Mouse (Mus musculus) 3134 (cell line): ENCODE results near the gene Carf.
"Not testable (repeated sequence)": the region's sequence is repeated elsewhere in the genome, so short reads cannot be mapped to it uniquely, and the experiment has no call there.

Experiments used
- DNase-seq: peaks from one replicate; pipeline ENCODE4 v3.0.0-alpha.2; 2011; ENCODE audit warnings: low spot score; ENCODE audit not compliant: insufficient read length; ENCODE audit errors: extremely low read depth

The Carf gene

DNA sequence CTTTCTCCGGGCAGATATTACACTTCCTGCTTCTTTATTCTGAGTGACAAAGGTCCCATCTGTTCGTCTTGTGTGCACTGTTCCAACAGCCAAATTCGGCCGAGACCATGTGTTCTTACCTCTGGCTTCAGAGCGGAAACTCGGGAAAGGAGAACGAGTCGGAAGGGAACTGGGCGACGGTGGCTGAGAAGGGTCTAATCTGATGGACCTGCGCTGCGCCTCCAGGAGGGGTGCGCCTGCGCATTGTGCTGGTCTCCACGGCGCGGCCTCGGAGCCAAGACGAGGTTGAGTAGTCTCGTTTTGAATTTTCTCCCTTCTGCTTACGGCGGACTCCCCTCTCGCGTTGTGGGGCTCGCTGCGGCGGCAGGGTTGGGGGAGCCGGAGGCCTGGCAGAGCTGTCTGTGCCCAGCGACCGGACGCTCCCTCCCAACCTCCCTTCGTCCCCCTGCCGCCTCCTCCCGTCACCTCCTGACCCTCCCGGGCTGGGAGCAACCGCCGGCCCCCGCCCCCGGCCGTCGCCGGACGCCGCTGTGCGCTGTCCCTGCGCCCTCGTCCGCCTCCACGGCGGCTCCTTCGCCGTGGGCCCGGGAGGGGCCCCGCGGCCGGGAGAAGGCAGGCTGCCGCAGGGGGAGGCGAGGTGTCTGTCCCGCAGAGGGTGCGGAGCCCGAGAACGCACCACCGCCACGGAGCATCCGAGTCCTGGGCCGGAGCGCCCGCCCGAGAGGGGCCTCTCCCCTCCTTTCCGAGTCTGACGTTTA lies at the start of gene Carf, which contains the start of gene Wdr12:
Gene Carf, plus strand, starts transcription at position 224 of the 758 bp plus-strand sequence.
Gene Wdr12, minus strand, starts transcription at position 622 of the 758 bp plus-strand sequence.
- DNase-seq = peak; percentile 96

DNA sequence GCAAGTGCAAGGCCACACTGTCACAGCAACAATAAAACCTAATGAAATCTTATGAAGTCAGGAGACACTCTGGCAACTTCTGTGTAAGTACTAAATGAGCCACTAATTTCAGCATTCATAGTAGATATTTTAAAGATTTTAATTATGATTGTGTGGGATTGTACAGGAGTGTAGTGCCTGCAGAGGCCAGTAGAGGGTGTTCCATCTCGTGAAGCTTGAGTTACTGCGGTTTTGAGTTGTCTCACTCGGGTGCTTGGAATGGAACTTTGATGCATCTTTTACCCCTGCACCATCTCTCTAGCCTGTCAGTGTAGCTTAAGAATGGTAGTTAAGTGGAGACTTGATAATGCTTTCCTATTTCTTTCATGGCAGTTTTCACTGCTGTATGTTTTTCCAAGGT lies 43.4 kb upstream of the Carf start:
- DNase-seq = no peak

DNA sequence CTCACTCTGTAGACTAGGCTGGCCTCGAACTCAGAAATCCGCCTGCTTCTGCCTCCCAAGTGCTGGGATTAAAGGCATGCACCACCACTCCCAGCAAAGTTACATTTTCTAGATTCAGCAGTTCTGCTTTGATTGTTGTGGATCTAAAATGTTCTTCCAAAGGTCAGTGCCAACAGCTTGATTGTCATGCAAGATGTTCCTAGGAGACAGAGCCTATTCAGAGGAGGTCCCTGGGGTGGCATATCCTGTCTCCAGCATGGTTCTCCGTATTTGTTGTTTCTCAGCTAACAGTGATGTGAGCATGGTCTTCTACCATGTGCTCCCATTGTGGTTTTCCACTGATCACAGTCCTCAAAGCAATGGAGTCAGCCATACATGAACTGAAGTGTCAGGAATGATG lies 41.7 kb upstream of the Carf start:
- DNase-seq = no peak

DNA sequence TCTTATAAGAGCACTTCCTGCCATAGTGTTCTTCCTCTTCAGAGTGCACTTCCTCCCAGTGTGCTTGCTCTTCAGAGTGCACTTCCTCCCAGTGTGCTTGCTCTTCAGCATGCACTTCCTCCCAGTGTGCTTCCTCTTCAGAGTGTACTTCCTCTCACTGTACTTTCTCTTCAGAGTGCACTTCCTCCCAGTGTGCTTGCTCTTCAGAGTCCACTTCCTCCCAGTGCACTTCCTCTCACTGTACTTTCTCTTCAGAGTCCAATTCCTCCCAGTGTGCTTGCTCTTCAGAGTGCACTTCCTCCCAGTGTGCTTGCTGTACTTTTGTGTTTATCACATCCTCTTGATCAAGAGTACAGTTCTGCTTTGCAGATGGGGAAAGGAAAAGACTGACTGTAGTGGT lies 27.3 kb upstream of the Carf start:
- not testable (repeated sequence) for DNase-seq

DNA sequence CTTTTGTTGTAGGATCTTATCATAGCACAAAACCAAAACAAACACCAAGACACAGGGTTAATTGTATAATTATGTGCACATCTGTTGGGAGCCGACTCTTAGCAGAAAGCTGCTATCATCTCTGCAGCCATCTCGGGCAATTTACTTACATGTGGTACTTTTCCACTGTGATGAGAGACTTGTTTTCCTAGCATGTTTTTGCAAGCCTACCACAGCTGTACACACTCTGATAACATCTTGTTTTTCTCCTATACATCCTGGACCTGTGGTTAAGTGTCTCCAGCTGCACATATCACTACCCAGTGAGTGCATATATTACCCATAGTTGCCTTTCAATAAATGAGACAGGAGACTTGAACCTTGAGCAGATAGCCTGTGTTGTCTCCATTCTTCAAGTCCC lies 23.1 kb upstream of the Carf start:
- DNase-seq = no peak

DNA sequence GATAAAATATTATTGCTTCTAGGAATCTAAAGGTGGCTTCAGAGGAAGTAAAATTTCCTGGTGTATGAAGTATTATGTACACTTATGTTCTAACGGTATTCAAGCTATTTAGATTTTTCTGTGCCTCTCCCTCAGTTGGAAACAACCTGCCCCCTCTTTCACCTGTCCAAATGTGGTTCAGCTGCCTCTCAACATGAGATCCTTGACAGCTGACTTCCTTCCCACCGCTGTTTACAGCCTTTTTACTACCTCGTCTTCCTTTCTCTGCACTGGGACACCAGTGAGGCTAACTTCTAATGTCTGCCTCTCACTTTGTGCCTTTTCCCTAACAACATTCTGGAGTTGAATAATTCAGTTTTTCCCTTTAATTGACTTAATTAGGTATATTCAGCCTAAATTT lies 22.5 kb upstream of the Carf start:
- DNase-seq = no peak

DNA sequence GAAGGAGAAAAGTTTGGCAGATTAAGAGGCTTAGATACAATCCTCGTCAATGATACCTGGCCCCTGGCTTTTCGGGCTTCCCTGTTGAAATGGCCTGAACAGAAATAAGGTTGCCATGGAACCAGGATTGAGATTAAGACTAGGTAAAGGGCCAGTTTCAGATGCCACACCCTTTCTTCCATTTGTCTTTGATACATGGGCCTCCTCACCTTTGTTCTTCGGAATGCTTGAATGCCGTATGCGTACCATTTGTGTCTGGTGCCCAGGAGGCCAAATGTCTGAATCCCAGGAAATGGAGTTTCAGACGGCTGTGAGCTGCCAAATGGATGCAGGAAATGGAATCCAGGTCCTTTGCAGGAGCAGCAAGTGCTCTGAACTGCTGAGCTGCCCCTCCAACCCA lies 21.6 kb upstream of the Carf start:
- no peak for DNase-seq

DNA sequence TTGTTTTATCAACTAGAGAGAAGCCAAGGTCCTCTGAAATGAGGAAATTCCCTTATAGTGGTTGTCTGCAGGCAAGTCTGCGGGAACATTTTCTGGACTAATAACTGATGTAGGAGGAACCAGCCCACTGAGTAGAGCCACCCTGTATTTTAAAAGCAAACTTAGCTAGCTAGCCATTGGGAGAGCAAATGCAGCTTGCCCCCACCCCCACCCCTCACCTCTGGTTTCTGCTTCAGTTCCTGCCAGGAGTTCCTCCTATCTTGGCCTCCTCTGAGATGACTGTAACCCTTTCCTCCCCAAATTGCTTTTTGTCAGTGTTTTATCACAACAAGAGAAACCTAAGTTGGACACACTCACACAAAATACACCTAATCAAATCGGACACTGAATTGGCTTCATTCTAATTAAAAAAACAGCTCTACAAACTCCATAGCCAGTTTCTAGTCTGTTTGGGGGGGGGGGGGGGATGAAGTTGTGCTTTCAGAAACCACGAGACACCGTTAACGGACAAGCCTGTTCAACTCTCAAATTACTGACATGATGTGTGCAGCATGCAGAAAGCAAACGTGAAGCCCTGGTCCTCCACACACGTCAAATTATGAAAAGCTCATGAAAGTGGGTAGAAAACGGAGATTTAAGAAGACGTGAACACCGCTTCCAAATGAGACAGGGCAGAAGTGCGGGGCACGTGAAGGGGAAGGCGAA lies 1.3 kb upstream of the Carf start:
- peak; percentile 10 for DNase-seq

DNA sequence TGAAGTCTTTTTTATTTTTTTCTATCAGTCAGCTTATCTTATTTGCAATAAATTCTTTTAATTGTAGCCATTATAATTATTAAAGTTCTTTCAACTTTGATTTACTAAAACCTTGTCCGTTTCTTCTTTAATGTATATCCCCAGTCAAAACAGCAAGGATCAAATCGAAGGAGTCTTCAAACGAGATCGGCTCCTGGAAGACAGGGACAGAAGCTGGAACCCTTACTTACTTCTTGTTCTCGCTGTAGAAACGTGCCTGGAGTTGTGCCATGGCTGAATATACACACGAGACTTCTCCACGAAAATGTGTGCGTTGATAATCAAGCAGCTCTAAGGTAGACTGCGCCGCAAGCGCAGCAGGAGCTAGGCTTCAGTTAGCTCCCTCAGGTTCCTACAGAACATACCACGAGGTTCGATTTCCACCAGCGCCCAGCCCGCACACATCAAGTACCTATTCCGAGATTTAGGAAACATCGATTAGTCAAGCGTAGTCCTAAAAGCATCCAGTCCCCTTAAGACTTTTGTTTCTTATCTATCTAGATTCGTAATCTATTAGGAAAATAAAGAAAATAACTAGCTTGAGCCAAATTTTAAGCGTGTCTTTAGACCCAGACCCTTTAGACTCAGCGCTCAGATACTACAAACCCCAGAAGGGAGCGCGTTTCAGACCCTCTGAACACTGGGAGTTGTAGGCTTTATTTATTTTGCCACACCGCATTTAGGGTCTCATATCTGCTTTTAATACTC lies 597 bp upstream of the Carf start:
- peak; percentile 61 for DNase-seq

DNA sequence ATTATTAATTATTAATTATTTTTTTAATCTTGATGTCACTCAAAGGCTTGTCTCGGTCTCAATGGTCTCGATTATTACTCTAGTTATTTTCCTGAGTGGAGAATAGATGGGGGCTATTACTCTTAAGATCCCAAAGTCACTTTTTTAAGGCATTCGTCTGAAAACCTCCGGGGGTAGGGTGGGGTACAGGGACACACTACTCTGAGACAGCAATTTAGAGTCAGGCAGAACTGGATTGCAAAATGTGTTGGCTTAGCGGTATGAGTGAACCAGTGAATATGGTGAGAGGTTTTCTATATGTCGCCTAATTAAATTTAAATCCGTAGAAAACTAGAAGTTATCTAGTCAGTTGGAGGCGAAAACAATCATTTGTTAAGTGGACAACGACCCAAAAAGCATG lies 792 bp downstream of the Carf start:
- DNase-seq = no peak

DNA sequence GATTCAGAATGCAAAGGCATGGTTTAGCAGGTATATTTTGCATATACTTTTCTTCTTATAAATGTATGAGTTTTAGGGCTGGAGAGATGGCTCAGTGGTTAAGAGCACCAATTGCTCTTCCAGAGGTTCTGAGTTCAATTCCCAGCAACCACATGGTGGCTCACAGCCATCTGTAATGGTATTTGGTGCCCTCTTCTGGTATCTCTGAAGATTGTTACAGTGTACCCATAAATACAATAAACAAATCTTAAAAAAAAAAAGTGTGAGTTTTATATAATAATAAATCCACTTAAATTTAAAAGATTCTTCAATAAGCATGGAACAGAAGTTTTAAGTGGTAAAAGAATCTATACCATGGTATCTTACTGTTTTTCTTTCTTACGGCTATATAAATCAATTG lies 6.5 kb downstream of the Carf start:
- DNase-seq = peak; percentile 13

DNA sequence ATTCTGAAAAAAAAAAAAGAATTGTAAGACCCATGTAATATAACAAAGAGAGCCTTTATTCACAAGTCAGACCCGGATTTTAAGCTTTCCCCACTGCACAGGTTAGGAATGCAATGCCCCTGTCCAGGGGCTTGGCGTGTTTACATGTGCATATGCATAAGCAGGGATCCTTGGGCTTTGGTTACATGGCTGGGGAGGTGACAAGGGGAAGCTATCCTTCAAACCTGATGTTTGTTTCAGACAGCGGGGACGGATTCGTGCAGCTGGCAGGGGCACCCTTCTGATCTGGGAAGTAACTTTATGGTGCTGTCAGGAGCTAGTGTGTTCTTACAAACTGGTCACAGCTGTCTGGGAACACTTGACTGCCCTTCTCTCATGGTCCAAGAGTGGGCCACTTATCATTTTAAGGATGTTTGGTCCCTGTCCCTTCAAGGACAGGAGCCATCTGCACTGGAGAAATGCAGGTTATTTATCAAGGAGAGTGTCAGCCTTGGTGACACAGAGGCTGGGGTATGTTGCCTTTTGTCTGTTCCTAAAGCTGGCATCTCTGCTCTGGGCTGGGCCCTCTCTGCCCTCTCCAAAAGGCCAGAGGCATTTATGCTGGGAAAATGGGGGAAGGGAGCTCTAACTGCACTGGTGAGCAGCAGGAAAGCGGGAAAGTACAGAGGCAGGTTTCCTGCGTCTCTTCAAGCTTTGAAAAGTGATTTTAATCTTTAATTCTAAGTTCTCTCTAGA lies 19.8 kb downstream of the Carf start:
- no peak for DNase-seq

DNA sequence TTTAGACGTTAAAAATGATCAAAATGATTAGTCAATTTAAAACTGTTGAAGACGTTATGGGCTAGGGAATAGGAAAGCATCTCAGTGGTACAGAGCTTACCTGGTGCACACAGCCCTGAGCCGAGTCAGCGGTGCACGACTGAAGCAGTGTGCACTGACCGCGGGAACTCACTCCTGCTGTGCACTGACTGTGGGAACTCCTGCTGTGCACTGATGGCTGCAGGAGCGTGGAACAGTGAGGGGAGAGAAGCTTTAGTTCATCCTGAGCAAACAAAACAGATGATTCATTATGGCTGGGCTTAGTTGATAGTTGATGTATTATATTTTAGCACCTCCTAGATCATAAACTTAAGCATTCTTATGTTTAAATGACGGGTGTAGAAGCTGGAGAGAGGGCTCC lies 39.3 kb downstream of the Carf start:
- no peak for DNase-seq

DNA sequence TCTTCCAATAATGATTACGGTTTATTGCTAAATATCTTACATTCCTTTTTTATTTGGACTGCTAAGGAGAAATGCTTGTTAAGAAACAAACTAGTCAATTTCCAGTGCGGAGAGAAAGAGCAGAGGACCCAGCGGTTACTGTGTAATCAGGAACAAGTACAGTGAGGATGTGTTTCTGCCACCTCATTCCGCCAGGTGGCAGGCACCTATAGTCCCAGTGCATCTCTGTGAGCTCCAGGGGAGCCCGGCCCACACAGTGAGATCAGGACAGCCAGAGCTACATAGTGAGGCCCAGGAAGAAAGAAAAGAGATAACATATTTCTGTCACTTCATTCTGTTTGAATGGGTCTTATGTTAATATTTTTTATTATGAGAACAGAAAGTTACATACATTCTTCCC lies 54.7 kb downstream of the Carf start:
- no peak for DNase-seq

DNA sequence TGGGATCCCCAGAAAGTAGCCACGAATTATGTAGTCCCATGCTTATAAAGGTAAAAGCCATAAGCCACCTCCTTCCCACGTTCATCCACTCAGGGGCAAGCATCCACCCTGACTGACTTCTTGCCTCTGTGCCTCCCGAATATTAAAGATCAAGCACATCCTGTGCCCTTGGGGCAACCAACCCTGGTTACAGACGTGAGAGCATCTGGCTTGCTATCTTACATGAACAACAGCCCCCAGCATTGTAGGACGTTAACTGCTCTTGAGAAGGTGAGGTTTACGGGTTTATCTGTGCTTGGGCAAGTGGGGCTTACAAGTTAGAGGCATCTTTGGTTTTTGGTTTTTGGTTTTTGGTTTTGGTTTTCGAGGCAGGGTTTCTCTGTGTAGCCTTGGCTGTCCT lies 58.6 kb downstream of the Carf start:
- DNase-seq = no peak

DNA sequence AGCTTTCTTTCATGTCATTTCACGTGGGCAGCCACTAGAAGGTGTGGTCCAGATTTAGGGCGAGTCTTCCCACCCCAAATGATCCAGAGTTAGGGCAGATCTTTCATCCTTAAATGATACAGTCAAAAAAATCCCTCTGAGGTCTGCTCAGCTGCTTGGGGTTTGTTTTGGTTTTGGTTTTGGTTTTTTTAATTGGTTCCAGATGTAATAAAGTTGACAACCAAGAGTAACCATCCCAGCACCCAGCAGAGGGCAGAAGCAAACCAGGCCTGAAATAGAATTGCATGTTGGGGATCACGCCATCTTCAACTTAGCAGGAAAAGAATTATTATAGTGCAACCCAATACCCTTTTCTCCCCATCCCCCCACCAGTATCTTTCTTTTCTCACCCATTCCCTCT lies 60.4 kb downstream of the Carf start:
- no peak for DNase-seq

DNA sequence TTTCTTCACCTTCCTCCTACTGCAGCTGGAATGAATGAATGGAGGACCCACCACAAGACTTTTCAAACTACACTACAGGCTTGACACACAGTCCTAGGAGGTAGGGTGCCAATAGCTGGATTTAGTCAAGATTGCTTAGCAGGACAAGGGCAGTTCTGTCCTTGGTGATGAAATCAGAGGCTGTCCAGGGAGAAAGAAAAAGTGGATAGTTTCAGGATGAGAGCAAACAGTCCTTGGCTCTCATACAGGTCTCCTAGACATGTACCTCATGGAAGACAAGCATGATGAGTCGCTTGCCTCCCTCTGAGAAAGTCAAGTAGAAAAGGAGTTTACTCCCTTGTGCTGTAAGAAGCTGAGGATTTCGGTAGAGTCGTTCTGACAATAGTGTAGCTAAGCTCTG lies 65.6 kb downstream of the Carf start:
- no peak for DNase-seq

DNA sequence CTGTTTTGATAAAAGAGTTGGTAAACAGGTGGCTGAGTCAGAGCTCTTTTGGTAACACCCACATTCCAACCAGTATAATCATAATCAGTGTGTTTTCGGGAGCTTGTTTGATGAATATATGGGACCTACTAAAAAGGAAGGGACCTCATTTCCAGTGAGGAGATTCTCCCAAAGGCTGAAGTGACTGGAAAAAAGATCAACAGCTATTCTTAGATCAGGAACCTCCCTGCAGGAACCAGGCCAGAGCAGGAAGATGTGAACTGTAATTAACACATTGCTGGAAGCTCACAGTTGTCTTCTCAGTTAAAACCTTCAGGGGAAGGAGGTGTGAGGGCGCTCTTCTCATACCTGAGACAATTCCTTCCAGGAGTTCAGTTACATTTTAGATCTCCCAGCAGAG lies 71.6 kb downstream of the Carf start:
- peak; percentile 9 for DNase-seq

DNA sequence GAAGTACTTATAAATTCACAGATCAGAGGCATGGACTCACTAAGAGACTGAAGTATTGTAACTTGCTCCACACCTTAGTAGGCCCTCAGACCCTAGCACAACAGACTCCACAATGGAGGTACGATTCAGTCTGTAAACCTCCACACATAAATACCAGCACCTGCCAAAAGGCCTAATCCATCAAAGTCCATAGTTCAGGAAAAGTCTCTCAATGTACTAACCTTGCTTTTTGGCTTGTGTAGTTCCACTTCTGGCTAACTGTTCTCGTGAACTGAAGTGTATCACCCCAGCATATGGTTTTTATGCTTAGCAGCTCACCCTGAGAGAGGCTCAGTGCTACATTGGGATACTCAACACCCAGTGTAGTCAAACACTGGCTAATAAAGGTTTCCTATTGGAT lies 72.2 kb downstream of the Carf start:
- DNase-seq = no peak

DNA sequence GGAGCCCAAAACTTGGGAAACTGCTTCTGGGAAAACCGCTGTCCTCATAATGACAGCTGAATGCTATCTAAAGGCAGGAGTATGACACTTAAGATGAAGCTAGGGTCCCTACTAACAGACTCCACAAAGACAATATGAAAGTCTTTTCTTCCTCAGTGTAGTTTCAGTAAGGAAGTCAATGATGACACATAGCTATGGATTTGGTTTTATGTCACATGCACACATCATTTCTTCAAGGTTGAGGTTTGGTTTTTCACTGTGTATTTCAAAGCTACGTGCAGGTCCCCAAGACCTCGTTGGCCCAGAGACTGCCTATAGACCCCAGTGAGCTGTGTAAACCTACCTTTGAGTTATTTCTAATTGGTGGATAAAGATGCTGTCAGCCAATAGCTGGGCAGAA lies 75.1 kb downstream of the Carf start:
- no peak for DNase-seq

DNA sequence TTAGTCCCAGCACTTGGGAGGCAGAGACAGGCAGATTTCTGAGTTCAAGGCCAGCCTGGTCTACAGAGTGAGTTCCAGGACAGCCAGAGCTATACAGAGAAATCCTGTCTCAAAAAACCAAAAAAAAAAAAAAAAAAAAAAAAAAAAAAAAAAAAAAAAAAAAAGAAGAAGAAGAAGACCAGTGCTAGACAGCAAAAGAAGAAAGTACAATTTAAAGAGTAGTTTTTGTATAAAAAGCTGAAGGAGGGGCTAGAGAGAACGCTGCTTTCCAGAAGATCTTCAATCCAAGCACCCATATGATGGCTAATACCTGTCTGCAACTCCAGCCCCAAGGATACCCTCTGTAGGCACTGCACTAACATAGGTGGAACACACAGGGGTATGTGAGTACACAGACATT lies 79.8 kb downstream of the Carf start:
- DNase-seq = not testable (repeated sequence)
